Comparison of ENCODE assay signal across 13 mouse cellular contexts in the genomic region with DNA sequence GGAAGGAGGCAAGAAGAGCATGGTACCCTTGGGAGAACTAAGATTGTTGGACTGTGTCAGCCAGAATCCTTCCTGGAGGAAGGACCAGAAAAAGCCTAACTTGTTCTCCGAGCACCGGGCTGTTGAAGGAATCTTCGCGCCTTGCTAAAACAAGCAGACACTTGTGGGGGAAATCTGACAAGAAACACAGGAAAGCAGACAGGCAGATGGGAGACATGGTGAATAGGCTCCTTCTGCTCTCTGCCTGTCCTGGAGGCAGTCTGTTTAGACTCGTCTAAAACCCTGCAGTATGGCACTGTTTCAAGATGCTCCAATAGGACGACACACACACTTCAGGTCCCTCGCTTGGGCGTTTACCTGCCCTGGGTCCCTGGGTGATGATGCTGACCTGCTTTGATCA. TPM values are rescaled to one million over a fixed set of nuclear protein-coding genes. Genes with fewer than 3 reads are reported as not detected.
DNase-seq lines count a peak whose midpoint lies in the region; ATAC-seq lines count a peak whose summit lies in the region.
"Had no signal": no experiment of that assay in that cellular context is flagged by ENCODE, and none has a peak within 500 bp of the region (broad histone marks: within the 10 kb centered on the region; RNA-seq: fewer than 3 reads in every experiment).

No protein-coding gene starts in this region.

- ATAC-seq in hindbrain, embryonic 13.5 days (ENCODE audit: low FRiP score): no peak
- ATAC-seq in hindbrain, embryonic 12.5 days (ENCODE audit: low FRiP score): no peak
- ATAC-seq in neural tube, embryonic 15.5 days (ENCODE audit: low FRiP score): no peak
- ATAC-seq: activated CD4-positive, CD25-positive, alpha-beta regulatory T cell, adult 4 months had no signal

- WGBS in hindbrain, embryonic 13.5 days: 84% methylated on average over 8 of the region's 8 CpGs
- 75% methylated on average over 8 of the region's 8 CpGs for WGBS in hindbrain, embryonic 12.5 days
- 74% methylated on average over 8 of the region's 8 CpGs for WGBS in neural tube, embryonic 15.5 days

- no peaks in the 10 kb centered on the region for H3K27me3 ChIP-seq in hindbrain, embryonic 13.5 days
- no peaks in the 10 kb centered on the region for H3K27me3 ChIP-seq in hindbrain, embryonic 12.5 days
- H3K27me3 ChIP-seq in neural tube, embryonic 15.5 days (replicated peaks): no peaks in the 10 kb centered on the region
- H3K27me3 ChIP-seq: liver, embryonic 13.5 days; midbrain, embryonic 13.5 days; neural tube, embryonic 12.5 days had no signal

- peaks cover 50% of the 10 kb centered on the region for H3K36me3 ChIP-seq in hindbrain, embryonic 13.5 days
- H3K36me3 ChIP-seq in hindbrain, embryonic 12.5 days: peaks cover 47% of the 10 kb centered on the region
- peaks cover 43% of the 10 kb centered on the region for H3K36me3 ChIP-seq in neural tube, embryonic 15.5 days

- H3K9ac ChIP-seq in hindbrain, embryonic 13.5 days: peak overlapping the region; percentile 46; the same call in 1 of the 2 replicates
- H3K9ac ChIP-seq in hindbrain, embryonic 12.5 days: no peak overlapping the region
- H3K9ac ChIP-seq in neural tube, embryonic 15.5 days (replicated peaks): no peak overlapping the region
- H3K9ac ChIP-seq: liver, embryonic 13.5 days; midbrain, embryonic 13.5 days had no signal

- no peak overlapping the region for H3K27ac ChIP-seq in hindbrain, embryonic 13.5 days
- H3K27ac ChIP-seq in hindbrain, embryonic 12.5 days: no peak overlapping the region
- H3K27ac ChIP-seq in neural tube, embryonic 15.5 days (replicated peaks): 0 out of 2 replicates have a peak overlapping the region, but pooled peaks have one; percentile 6
- H3K27ac ChIP-seq: liver, embryonic 13.5 days; midbrain, embryonic 13.5 days; neural tube, embryonic 12.5 days had no signal

- peak; percentile 59 for DNase-seq in right cerebral cortex, adult 18-20 months
- no peak for DNase-seq in right cerebral cortex, postnatal 25 days
- DNase-seq in frontal cortex, postnatal 36 days (ENCODE audit: low spot score in 2 of 2): peak; percentile 48 to 65
- DNase-seq in urinary bladder, adult 18-20 months (ENCODE audit: low spot score in 2 of 2): no peak
- no peak for DNase-seq in thymus, postnatal 0 days (ENCODE audit: low spot score)
- DNase-seq: kidney, postnatal 10 days had no signal

- no peaks in the 10 kb centered on the region; the same call in none of the 2 replicates for H3K4me1 ChIP-seq in hindbrain, embryonic 13.5 days (replicated peaks)
- H3K4me1 ChIP-seq in hindbrain, embryonic 12.5 days: 0 out of 2 replicates have a peak, but pooled peaks cover 4% of the 10 kb centered on the region
- peaks cover 19% of the 10 kb centered on the region for H3K4me1 ChIP-seq in neural tube, embryonic 15.5 days
- H3K4me1 ChIP-seq: midbrain, embryonic 13.5 days; neural tube, embryonic 12.5 days had no signal

- H3K4me2 ChIP-seq in hindbrain, embryonic 13.5 days: no peak overlapping the region
- no peak overlapping the region for H3K4me2 ChIP-seq in hindbrain, embryonic 12.5 days (replicated peaks)
- no peak overlapping the region for H3K4me2 ChIP-seq in neural tube, embryonic 15.5 days
- H3K4me2 ChIP-seq: liver, embryonic 13.5 days; midbrain, embryonic 13.5 days; neural tube, embryonic 12.5 days had no signal

- H3K4me3 ChIP-seq in hindbrain, embryonic 13.5 days: no peak overlapping the region
- H3K4me3 ChIP-seq in hindbrain, embryonic 12.5 days: no peak overlapping the region
- H3K4me3 ChIP-seq in neural tube, embryonic 15.5 days (replicated peaks): no peak overlapping the region
- H3K4me3 ChIP-seq: liver, embryonic 13.5 days; midbrain, embryonic 13.5 days; neural tube, embryonic 12.5 days had no signal

- H3K9me3 ChIP-seq in hindbrain, embryonic 13.5 days: no peaks in the 10 kb centered on the region
- no peaks in the 10 kb centered on the region for H3K9me3 ChIP-seq in hindbrain, embryonic 12.5 days (replicated peaks)
- H3K9me3 ChIP-seq in neural tube, embryonic 15.5 days (replicated peaks): no peaks in the 10 kb centered on the region
- H3K9me3 ChIP-seq: liver, embryonic 13.5 days; midbrain, embryonic 13.5 days; neural tube, embryonic 12.5 days had no signal

RNA-seq across cellular contexts. Expression of gene Ldlrap1, which starts 32.3 kb away (rescaled TPM):
- 2.9 and 4.1 TPM in 2 replicates for polyA plus RNA-seq in hindbrain, embryonic 13.5 days (2015; fragmentation: Nextera tagmentation; extraction: Ambion mirVana)
- 7.8 and 10.4 TPM in 2 replicates for polyA plus RNA-seq in hindbrain, embryonic 12.5 days (2016; fragmentation: Nextera tagmentation; extraction: Ambion mirVana)
- polyA plus RNA-seq in neural tube, embryonic 15.5 days (2015; fragmentation: Nextera tagmentation; extraction: Ambion mirVana): 2.4 and 7.9 TPM in 2 replicates
- 16.1 and 16.6 TPM in 2 replicates for polyA plus RNA-seq in thymus, postnatal 0 days (2015; fragmentation: Nextera tagmentation; extraction: Ambion mirVana)

RNA-seq across cellular contexts. Expression of gene Maco1, which starts 53.0 kb away (rescaled TPM):
- 112 and 115 TPM in 2 replicates for polyA plus RNA-seq in hindbrain, embryonic 13.5 days (2015; fragmentation: Nextera tagmentation; extraction: Ambion mirVana)
- polyA plus RNA-seq in hindbrain, embryonic 12.5 days (2016; fragmentation: Nextera tagmentation; extraction: Ambion mirVana): 89.8 and 97.9 TPM in 2 replicates
- polyA plus RNA-seq in neural tube, embryonic 15.5 days (2015; fragmentation: Nextera tagmentation; extraction: Ambion mirVana): 78.0 and 91.9 TPM in 2 replicates
- polyA plus RNA-seq in thymus, postnatal 0 days (2015; fragmentation: Nextera tagmentation; extraction: Ambion mirVana): 31.0 and 42.6 TPM in 2 replicates

Comparison
In these comparisons a context has a peak if more than half of its experiments do, and no peak if none do; other contexts are left out.
1. DNase-seq: peak in right cerebral cortex, adult 18-20 months (single experiment) and frontal cortex, postnatal 36 days (2 of 2); none in right cerebral cortex, postnatal 25 days (single experiment), urinary bladder, adult 18-20 months (0 of 2) and thymus, postnatal 0 days (single experiment).